In genomic region chr7:31109091-31109490, GRCm38 (mm10) we compare ENCODE assay signal across 11 mouse cellular contexts. TPM values are rescaled to one million over a fixed set of nuclear protein-coding genes. Genes with fewer than 3 reads are reported as not detected.
DNase-seq lines count a peak whose midpoint lies in the region; ATAC-seq and TF ChIP-seq lines count a peak whose summit lies in the region.
"Had no signal": no experiment of that assay in that cellular context is flagged by ENCODE, and none has a peak within 500 bp of the region (broad histone marks: within the 10 kb centered on the region; RNA-seq: fewer than 3 reads in every experiment).

No protein-coding gene starts in this region.

- no peak overlapping the region for H3K4me3 ChIP-seq in heart, embryonic 13.5 days
- H3K4me3 ChIP-seq in heart, embryonic 10.5 days: no peak overlapping the region
- peak overlapping the region in 1 of 3 experiments; percentile 48 for H3K4me3 ChIP-seq in CH12.LX (replicated peaks in 1 of 3; ENCODE audit: low read depth in 2 of 3, low read length in 2 of 3, poor library complexity in 1 of 3)

- no peak overlapping the region for H3K27ac ChIP-seq in heart, embryonic 13.5 days (replicated peaks)
- H3K27ac ChIP-seq in heart, embryonic 10.5 days: no peak overlapping the region
- H3K27ac ChIP-seq in CH12.LX (ENCODE audit: insufficient read depth, low read depth): no peak overlapping the region

- H3K36me3 ChIP-seq in heart, embryonic 13.5 days: no peaks in the 10 kb centered on the region
- H3K36me3 ChIP-seq in heart, embryonic 10.5 days: no peaks in the 10 kb centered on the region
- peaks cover 0 to 33% of the 10 kb centered on the region in 2 experiments for H3K36me3 ChIP-seq in CH12.LX (replicated peaks in 1 of 2; ENCODE audit: control insufficient read depth in 1 of 2, insufficient read depth in 1 of 2, low read length in 1 of 2)

- no peak; the same call in 1 of the 2 replicates for ATAC-seq in heart, embryonic 13.5 days (ENCODE audit: extremely low read depth, insufficient number of reproducible peaks, low FRiP score, low TSS enrichment)
- ATAC-seq: CD4-positive, CD25-positive, alpha-beta regulatory T cell, adult 4 months had no signal

- no peak for TF ChIP-seq CTCF in CH12.LX (conservative IDR thresholded peaks at IDR 0.05 in 1 of 2, IDR thresholded peaks at IDR 0.05 in 1 of 2; ENCODE audit: low read depth in 2 of 2, low read length in 2 of 2)

- TF ChIP-seq RAD21 in CH12.LX (IDR thresholded peaks at IDR 0.05; ENCODE audit: low read depth, low read length): no peak

- no peaks in the 10 kb centered on the region for H3K79me2 ChIP-seq in CH12.LX (replicated peaks; ENCODE audit: control insufficient read depth, extremely low read depth, insufficient read depth, poor library complexity, severe bottlenecking)

- no peak for DNase-seq in heart, embryonic 10.5 days (ENCODE audit: low spot score)
- DNase-seq in CH12.LX (ENCODE audit: extremely low read depth): no peak
- peak; percentile 83 for DNase-seq in cerebellum, adult 9-10 months
- DNase-seq in kidney, postnatal 4 days: peak; percentile 62 to 74
- no peak for DNase-seq in spleen, postnatal 14 days (ENCODE audit: low spot score in 2 of 2)
- DNase-seq in natural killer cell, adult 2 months (ENCODE audit: low spot score in 2 of 2): no peak
- no peak for DNase-seq in spleen, adult 12 weeks (ENCODE audit: low spot score)

- WGBS in heart, embryonic 13.5 days: 36% methylated on average over 5 of the region's 7 CpGs
- WGBS in heart, embryonic 10.5 days: 38% methylated on average over 7 of the region's 7 CpGs

- no peaks in the 10 kb centered on the region for H3K9me3 ChIP-seq in heart, embryonic 13.5 days
- H3K9me3 ChIP-seq in heart, embryonic 10.5 days: no peaks in the 10 kb centered on the region
- H3K9me3 ChIP-seq in CH12.LX (replicated peaks; ENCODE audit: low read length): no peaks in the 10 kb centered on the region

- no peak for TF ChIP-seq EP300 in CH12.LX (IDR thresholded peaks at IDR 0.05; ENCODE audit: low read length)

- no peak for TF ChIP-seq POLR2A in CH12.LX (IDR thresholded peaks at IDR 0.05; ENCODE audit: low read depth, low read length)

- dilution Hi-C loops in CH12.LX (cut with MboI; ENCODE audit: extremely low pct_ligation_motif_present, extremely low pct_unique_long_range_greater_than_20kb, low sequenced_read_pairs): no loop called here

- in situ Hi-C loops in CH12.LX (cut with MboI; ENCODE audit: low pct_ligation_motif_present, low pct_unique_long_range_greater_than_20kb, low sequenced_read_pairs): no loop called here

- peaks cover 4% of the 10 kb centered on the region for H3K27me3 ChIP-seq in heart, embryonic 13.5 days (replicated peaks)
- peaks cover 6% of the 10 kb centered on the region; the same call in 1 of the 2 replicates for H3K27me3 ChIP-seq in heart, embryonic 10.5 days (ENCODE audit: insufficient read depth, poor library complexity, severe bottlenecking)
- H3K27me3 ChIP-seq in CH12.LX (replicated peaks): no peaks in the 10 kb centered on the region

- H3K4me1 ChIP-seq in heart, embryonic 13.5 days: peaks cover 26% of the 10 kb centered on the region
- peaks cover 39% of the 10 kb centered on the region for H3K4me1 ChIP-seq in heart, embryonic 10.5 days
- peaks cover 35 to 77% of the 10 kb centered on the region in 2 experiments for H3K4me1 ChIP-seq in CH12.LX (ENCODE audit: control insufficient read depth in 1 of 2, insufficient read depth in 2 of 2)

- no peak overlapping the region for H3K4me2 ChIP-seq in heart, embryonic 13.5 days
- H3K4me2 ChIP-seq in CH12.LX (ENCODE audit: insufficient read depth, low read depth, poor library complexity, severe bottlenecking): no peak overlapping the region

- 0 out of 2 replicates have a peak overlapping the region, but pooled peaks have one; percentile 38 for H3K9ac ChIP-seq in heart, embryonic 13.5 days
- H3K9ac ChIP-seq in CH12.LX (ENCODE audit: insufficient read depth, low read depth): no peak overlapping the region

TF ChIP-seq in CH12.LX, 34 proteins besides CTCF, POLR2A, EP300 and RAD21:
- no peak for TF ChIP-seq PAX5 (IDR thresholded peaks at IDR 0.05; ENCODE audit: low read length)
- TF ChIP-seq ZNF384 (IDR thresholded peaks at IDR 0.05; ENCODE audit: low read depth, low read length): peak; percentile 27; the same call in 1 of the 2 replicates
- TF ChIP-seq CHD1 (IDR thresholded peaks at IDR 0.05; ENCODE audit: low read depth, low read length): no peak
- no peak for TF ChIP-seq ETS1 (conservative IDR thresholded peaks at IDR 0.05; ENCODE audit: low read depth, low read length)
- no peak for TF ChIP-seq NELFE (IDR thresholded peaks at IDR 0.05; ENCODE audit: low read depth, low read length)
- TF ChIP-seq TBP (conservative IDR thresholded peaks at IDR 0.05; ENCODE audit: low read depth, low read length): no peak
- no peak for TF ChIP-seq CHD2 (IDR thresholded peaks at IDR 0.05; ENCODE audit: low read length)

RNA-seq across cellular contexts. Expression of gene Hpn, which starts 6.0 kb away (rescaled TPM):
- 2.4 and 3.6 TPM in 2 replicates for polyA plus RNA-seq in heart, embryonic 13.5 days (2015; fragmentation: Nextera tagmentation; extraction: Ambion mirVana)
- 3.6 and 15.0 TPM in 2 replicates for polyA plus RNA-seq in heart, embryonic 10.5 days (2016; fragmentation: Nextera tagmentation; extraction: Ambion mirVana)
- 1.7 and 3.0 TPM in 2 replicates for total RNA-seq in CH12.LX (2012; rRNA removed)
- 8.7 and 11.2 TPM in 2 replicates for total RNA-seq in CH12.LX (2014; rRNA removed)
- 16.7 and 18.7 TPM in 2 replicates for polyA plus RNA-seq in CH12.LX (2012; ENCODE audit: insufficient read length, low read depth)

RNA-seq across cellular contexts. Expression of gene Scn1b, which starts 17.7 kb away (rescaled TPM):
- polyA plus RNA-seq in heart, embryonic 13.5 days (2015; fragmentation: Nextera tagmentation; extraction: Ambion mirVana): 2.5 and 3.1 TPM in 2 replicates
- 3.9 and 4.3 TPM in 2 replicates for polyA plus RNA-seq in heart, embryonic 10.5 days (2016; fragmentation: Nextera tagmentation; extraction: Ambion mirVana)
- 0.17 and 0.30 TPM in 2 replicates for total RNA-seq in CH12.LX (2012; rRNA removed)
- total RNA-seq in CH12.LX (2014; rRNA removed): not detected in 2 replicates
- not detected in 2 replicates for polyA plus RNA-seq in CH12.LX (2012; ENCODE audit: insufficient read length, low read depth)
- polyA plus RNA-seq: CD4-positive, CD25-positive, alpha-beta regulatory T cell, adult 4 months had no signal

RNA-seq across cellular contexts. Expression of gene Fxyd3, which starts 32.6 kb away (rescaled TPM):
- 2.0 and 2.2 TPM in 2 replicates for polyA plus RNA-seq in heart, embryonic 13.5 days (2015; fragmentation: Nextera tagmentation; extraction: Ambion mirVana)
- 0.53 and 2.0 TPM in 2 replicates for polyA plus RNA-seq in heart, embryonic 10.5 days (2016; fragmentation: Nextera tagmentation; extraction: Ambion mirVana)
- total RNA-seq in CH12.LX (2012; rRNA removed) (not detected in 2 replicates), CH12.LX (2014; rRNA removed) (not detected in 2 replicates)
- polyA plus RNA-seq in CH12.LX (2012; ENCODE audit: insufficient read length, low read depth): 0.08 TPM in 1 of 2 replicates, not detected in the other
- total RNA-seq: hematopoietic stem cell, adult 5-6 weeks; left cerebral cortex, postnatal 10 days had no signal

RNA-seq across cellular contexts. Expression of gene Gramd1a, which starts 46.6 kb away (rescaled TPM):
- polyA plus RNA-seq in heart, embryonic 13.5 days (2015; fragmentation: Nextera tagmentation; extraction: Ambion mirVana): 50.3 and 51.8 TPM in 2 replicates
- 58.1 and 70.9 TPM in 2 replicates for polyA plus RNA-seq in heart, embryonic 10.5 days (2016; fragmentation: Nextera tagmentation; extraction: Ambion mirVana)
- total RNA-seq in CH12.LX (2012; rRNA removed) (66.6 and 86.0 TPM in 2 replicates), CH12.LX (2014; rRNA removed) (45.7 and 49.5 TPM in 2 replicates)
- 70.0 and 90.7 TPM in 2 replicates for polyA plus RNA-seq in CH12.LX (2012; ENCODE audit: insufficient read length, low read depth)

RNA-seq across cellular contexts. Expression of gene Lgi4, which starts 49.9 kb away (rescaled TPM):
- polyA plus RNA-seq in heart, embryonic 13.5 days (2015; fragmentation: Nextera tagmentation; extraction: Ambion mirVana): 0.19 and 0.21 TPM in 2 replicates
- polyA plus RNA-seq in heart, embryonic 10.5 days (2016; fragmentation: Nextera tagmentation; extraction: Ambion mirVana): 0.27 and 0.41 TPM in 2 replicates
- total RNA-seq in CH12.LX (2012; rRNA removed) (not detected in 2 replicates), CH12.LX (2014; rRNA removed) (not detected in 2 replicates)
- not detected in 2 replicates for polyA plus RNA-seq in CH12.LX (2012; ENCODE audit: insufficient read length, low read depth)
- total RNA-seq: hematopoietic stem cell, adult 5-6 weeks had no signal
- polyA plus RNA-seq: CD4-positive, CD25-positive, alpha-beta regulatory T cell, adult 4 months had no signal

Comparison
In these comparisons a context has a peak if more than half of its experiments do, and no peak if none do; other contexts are left out.
1. DNase-seq: peak in cerebellum, adult 9-10 months (single experiment) and kidney, postnatal 4 days (2 of 2); none in heart, embryonic 10.5 days (single experiment), CH12.LX (single experiment), spleen, postnatal 14 days (0 of 2), natural killer cell, adult 2 months (0 of 2) and spleen, adult 12 weeks (single experiment).